Mouse (Mus musculus): Measurements from ENCODE around the gene Scaf4. TPM values are rescaled to one million over a fixed set of nuclear protein-coding genes. Genes with fewer than 3 reads are reported as not detected.

Scaf4 gene
- total RNA-seq, 4 experiments from 2014 or later: 39.0 to 52.6 (median 47.0) TPM

Other genes with a start within 250 kb of the Scaf4 start
- gene Tiam1, start 140.7 kb downstream of the Scaf4 start, total RNA-seq (2022): 100 to 1,000 TPM in 3 of 4 experiments, 10 to 100 TPM in 1; 96.3 to 147 (median 119) TPM
- gene Sod1, start 63.7 kb downstream of the Scaf4 start, total RNA-seq (2022): 100 to 1,000 TPM; 422 to 473 (median 449) TPM
- 10 to 100 TPM; 19.2 to 26.1 (median 22.1) TPM for gene Hunk, start 101.5 kb upstream of the Scaf4 start, total RNA-seq (2022)

Data from left cerebral cortex, adult 8-10 months (tissue).